Mouse (Mus musculus): ENCODE results near the gene Mmd. TPM values are rescaled to one million over a fixed set of nuclear protein-coding genes. Genes with fewer than 3 reads are reported as not detected.

Gene Mmd
- polyA plus RNA-seq, 1 experiment from 2014 or later: 31.4 TPM

DNA sequence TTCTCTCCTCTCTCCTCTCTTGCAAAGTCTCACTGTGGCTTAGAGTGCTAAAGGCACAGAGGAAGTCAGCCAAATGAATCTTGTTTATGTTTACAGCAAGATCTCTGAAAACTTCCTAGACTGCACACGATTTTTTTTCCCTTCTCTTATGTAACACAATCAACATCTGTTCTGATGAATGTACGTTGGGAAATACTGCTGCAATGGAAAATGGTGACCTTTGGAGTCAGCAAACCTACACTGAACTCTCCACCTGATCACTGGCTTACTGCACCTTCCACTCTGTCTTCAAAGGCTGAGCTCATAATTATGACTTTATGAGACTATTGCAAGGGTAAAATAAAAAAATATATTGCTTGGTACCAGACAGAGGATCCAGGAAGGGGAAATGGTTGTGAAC, 17.6 kb upstream of the Mmd start:
- TF ChIP-seq CTCF (IDR thresholded peaks at IDR 0.05): no peak
- DNase-seq (ENCODE audit: low read depth, low spot score) (no peak), ATAC-seq (no peak)
- H3K27me3 ChIP-seq: no peaks in the 10 kb centered on the region
- CTCF ChIA-PET: interaction anchor here (1.3 to 1.9 kb wide), 2 partner anchors 8 to 44 kb away, joined by 3 to 7 read pairs; partner anchors contain the start of gene Gm45716
- POLR2A ChIA-PET: no interaction called here
- in situ Hi-C loops (cut with MboI; ENCODE audit: low pct_unique_long_range_greater_than_20kb): no loop called here

DNA sequence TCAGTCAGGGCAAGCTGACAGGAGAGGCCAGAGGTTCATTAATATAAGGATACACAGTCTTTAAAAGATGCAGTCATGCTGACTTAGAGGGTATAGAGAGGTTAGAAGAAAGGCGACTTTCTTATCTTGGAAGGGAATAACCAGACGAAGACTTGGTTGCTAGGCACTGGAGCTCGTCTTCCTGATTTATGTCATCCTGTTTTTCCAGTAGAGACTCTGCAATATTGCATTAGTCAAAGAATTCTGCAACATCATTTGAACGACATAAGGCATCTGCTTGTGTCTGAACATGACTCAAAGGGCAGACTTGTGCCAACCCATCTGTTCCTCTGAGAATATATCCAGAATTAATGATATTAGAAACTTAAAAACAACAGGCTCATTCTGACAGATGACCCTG, 16.6 kb upstream of the Mmd start:
- TF ChIP-seq CTCF (IDR thresholded peaks at IDR 0.05): no peak
- in situ Hi-C loops (cut with MboI; ENCODE audit: low pct_unique_long_range_greater_than_20kb): no loop called here
- CTCF ChIA-PET: interaction anchor here (1.5 to 2.1 kb wide), 3 partner anchors 9 to 50 kb away, joined by 4 to 7 read pairs (median 5); no protein-coding TSS in a partner anchor
- DNase-seq (ENCODE audit: low read depth, low spot score): no peak
- POLR2A ChIA-PET: interaction anchor here (0.6 kb wide), 1 partner anchor 157 kb away, joined by 4 read pairs; no protein-coding TSS in a partner anchor
- ATAC-seq: peak; percentile 32
- no peaks in the 10 kb centered on the region for H3K27me3 ChIP-seq

DNA sequence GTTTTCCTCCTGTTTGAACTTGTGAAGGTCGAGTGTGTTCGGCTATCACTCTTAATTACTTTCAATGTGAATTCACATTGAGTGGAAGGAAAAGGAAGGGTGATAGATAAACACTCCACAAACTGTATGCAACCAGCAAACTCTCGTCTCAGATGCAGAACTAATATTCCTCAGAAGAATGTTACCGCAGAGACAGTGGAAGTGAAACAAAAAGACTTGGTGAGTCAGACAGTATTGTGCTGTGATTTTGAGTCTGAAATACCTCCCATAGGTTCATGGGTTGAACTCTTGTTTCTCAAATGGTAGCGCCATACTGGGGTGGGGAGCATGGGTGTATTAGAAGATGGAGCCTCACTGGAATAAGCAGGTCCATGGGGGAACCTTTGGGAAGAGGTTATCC, 14.0 kb upstream of the Mmd start:
- POLR2A ChIA-PET: no interaction called here
- ATAC-seq: no peak

DNA sequence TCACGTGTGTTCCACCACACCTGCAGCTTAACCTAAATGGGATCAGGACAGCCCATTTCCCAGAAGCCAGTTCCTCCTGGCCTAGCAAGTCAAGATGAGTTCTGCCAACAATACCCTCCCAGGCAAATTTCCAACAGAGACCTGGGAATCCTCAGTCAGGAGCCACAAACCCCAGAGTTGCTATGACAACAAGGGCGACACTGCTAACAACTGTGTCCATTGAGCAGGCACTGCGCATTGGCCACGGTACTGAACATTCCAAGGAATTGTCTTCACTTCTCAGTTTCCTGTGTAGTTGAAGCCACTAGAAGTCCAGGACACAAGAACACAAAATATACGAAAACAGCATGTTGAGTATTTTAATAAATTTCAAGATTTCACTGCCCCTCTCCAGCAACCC, 11.6 kb upstream of the Mmd start:
- CTCF ChIA-PET: no interaction called here

More for the DNA sequence above, 14.0 kb upstream of the Mmd start:
- TF ChIP-seq CTCF (IDR thresholded peaks at IDR 0.05): no peak
- no peaks in the 10 kb centered on the region for H3K27me3 ChIP-seq
- in situ Hi-C loops (cut with MboI; ENCODE audit: low pct_unique_long_range_greater_than_20kb): no loop called here
- CTCF ChIA-PET: interaction anchor here (0.9 kb wide), 1 partner anchor 22 kb away, joined by 3 read pairs; no protein-coding TSS in a partner anchor
- DNase-seq (ENCODE audit: low read depth, low spot score): no peak

DNA sequence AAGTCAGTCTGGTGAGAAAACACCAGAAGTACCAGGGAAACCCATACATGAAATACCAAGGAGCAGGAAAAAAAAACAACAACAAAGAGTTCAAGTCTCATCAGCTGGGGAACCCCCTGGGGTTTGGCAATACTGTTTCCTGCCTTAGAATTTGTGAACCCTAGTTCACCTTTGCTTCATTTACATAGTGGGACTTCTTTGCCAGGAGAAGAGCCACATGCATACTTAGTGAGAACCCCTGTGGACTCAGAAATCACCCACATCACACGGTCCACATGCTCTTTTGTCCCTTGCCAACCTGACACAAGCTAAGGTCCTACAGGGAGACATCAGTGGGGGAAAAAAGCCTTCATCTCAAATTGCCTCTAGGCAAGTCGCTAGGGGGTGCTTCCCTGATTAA, 10.6 kb upstream of the Mmd start:
- TF ChIP-seq CTCF (IDR thresholded peaks at IDR 0.05): no peak
- ChIA-PET CTCF (interaction anchor here (3.1 kb wide), 1 partner anchor 10 kb away, joined by 9 read pairs; no protein-coding TSS in a partner anchor), POLR2A (interaction anchor here (1.2 kb wide), 1 partner anchor 11 kb away, joined by 3 read pairs; no protein-coding TSS in a partner anchor)

More for the DNA sequence above, 11.6 kb upstream of the Mmd start:
- H3K27me3 ChIP-seq: no peaks in the 10 kb centered on the region
- POLR2A ChIA-PET: no interaction called here
- in situ Hi-C loops (cut with MboI; ENCODE audit: low pct_unique_long_range_greater_than_20kb): no loop called here
- ATAC-seq (no peak), DNase-seq (ENCODE audit: low read depth, low spot score) (no peak)
- TF ChIP-seq CTCF (IDR thresholded peaks at IDR 0.05): no peak

DNA sequence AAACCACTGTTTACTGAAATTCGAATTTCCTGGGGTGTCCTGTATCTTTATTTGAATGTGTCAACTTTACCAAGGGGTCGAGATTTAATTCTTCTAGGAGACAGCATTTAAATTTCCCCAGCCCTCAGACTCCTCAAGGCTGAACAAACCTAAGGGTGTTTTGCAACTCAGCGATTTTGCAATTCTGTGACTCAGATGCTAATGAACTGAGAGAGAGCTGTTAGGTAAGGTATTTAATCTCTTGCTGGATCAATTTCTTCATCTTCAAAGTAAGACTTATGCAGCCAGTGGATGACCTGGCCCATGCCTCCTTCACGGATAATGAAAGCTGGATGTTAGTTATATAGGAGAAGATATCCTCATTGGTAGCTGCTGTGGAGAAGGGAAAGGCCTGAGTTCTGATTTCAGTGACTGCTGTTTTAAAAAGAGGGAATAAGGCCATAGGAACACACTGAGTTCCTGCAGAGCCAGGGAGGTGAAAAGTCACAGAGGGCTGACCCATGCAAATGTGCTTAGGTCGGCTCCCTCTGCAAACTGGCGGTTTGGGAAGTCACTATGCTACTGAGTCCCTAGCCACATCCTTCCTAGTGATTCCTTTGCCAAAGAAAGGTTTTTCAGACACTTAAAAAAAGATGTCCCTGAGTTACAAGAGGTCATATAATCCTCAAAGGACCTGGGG, 8.5 kb upstream of the Mmd start:
- ChIA-PET CTCF (interaction anchor here (1.4 to 3.1 kb wide), 2 partner anchors 13 to 16 kb away, joined by 3 to 9 read pairs; no protein-coding TSS in a partner anchor), POLR2A (no interaction called here)
- ATAC-seq (peak; percentile 86), DNase-seq (ENCODE audit: low read depth, low spot score) (no peak)
- H3K27me3 ChIP-seq: no peaks in the 10 kb centered on the region
- TF ChIP-seq CTCF (IDR thresholded peaks at IDR 0.05): no peak
- in situ Hi-C loops (cut with MboI; ENCODE audit: low pct_unique_long_range_greater_than_20kb): no loop called here

More for the DNA sequence above, 10.6 kb upstream of the Mmd start:
- H3K27me3 ChIP-seq: no peaks in the 10 kb centered on the region
- in situ Hi-C loops (cut with MboI; ENCODE audit: low pct_unique_long_range_greater_than_20kb): no loop called here
- ATAC-seq: no peak
- DNase-seq (ENCODE audit: low read depth, low spot score): no peak

DNA sequence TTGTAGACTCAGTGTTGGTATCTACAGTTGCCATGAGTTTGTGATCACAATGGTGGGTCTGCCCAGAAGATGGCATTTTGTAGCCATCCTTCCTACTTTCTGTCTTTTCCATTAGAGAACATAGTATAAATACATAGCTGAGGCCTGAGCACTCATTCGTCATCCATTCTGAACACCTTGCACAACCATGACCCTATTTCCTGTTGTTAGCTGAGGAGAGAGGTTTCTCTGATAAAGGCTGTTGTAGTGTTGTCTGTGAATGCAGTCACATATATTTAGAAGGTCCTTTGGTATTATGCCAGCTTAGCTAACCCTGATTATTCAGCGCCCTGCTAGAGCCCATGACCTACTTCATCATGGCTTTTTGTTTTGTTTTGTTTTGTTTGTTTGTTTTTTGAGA, 7.4 kb upstream of the Mmd start:
- ATAC-seq (no peak), DNase-seq (ENCODE audit: low read depth, low spot score) (no peak)
- no peak for TF ChIP-seq CTCF (IDR thresholded peaks at IDR 0.05)
- in situ Hi-C loops (cut with MboI; ENCODE audit: low pct_unique_long_range_greater_than_20kb): no loop called here
- H3K27me3 ChIP-seq: no peaks in the 10 kb centered on the region
- CTCF ChIA-PET: interaction anchor here (1.0 kb wide), 1 partner anchor 18 kb away, joined by 3 read pairs; no protein-coding TSS in a partner anchor
- POLR2A ChIA-PET: no interaction called here

DNA sequence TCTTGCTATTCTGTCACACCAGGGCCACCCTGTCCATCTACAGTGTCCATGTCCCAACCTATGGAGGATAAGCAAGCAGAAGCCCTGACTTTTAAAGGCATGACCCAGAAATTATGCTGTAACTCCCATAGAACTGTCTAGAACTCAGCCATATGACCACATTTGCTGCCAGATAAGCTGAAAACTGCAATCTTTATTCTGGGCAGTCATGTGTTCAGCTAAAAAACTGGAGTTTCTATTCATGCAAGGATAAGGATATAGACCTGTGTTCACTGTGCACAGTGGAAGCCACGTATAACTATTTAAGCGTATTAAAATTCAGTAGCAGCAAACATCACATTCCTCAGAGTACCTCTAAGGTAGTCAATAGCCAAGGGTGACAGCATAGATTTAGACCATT, 6.0 kb upstream of the Mmd start:
- CTCF ChIA-PET: no interaction called here
- no peak for TF ChIP-seq CTCF (IDR thresholded peaks at IDR 0.05)
- POLR2A ChIA-PET: interaction anchor here (0.5 kb wide), 1 partner anchor 48 kb away, joined by 6 read pairs; no protein-coding TSS in a partner anchor
- ATAC-seq: no peak
- DNase-seq (ENCODE audit: low read depth, low spot score): no peak
- H3K27me3 ChIP-seq: no peaks in the 10 kb centered on the region
- in situ Hi-C loops (cut with MboI; ENCODE audit: low pct_unique_long_range_greater_than_20kb): no loop called here

DNA sequence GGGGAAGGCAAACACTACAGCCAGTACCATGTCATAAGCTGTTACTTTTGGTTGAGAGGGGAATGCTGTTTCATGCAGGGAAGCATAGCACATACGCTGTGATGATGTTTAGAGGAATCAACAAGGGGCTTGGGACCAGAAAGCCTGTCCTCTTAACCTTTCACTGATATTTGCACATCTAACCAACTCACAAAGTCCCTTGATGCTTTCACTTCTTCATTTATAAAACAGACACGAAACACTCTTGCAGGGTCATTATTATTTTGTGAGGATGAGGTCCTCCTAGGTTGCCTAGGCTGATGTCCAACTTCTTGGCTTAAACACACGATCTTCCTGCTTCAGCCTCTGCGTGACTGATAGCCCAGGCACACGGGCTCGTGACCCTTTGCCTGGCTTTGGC, 3.6 kb upstream of the Mmd start:
- ATAC-seq (no peak), DNase-seq (ENCODE audit: low read depth, low spot score) (no peak)
- CTCF ChIA-PET: no interaction called here
- in situ Hi-C loops (cut with MboI; ENCODE audit: low pct_unique_long_range_greater_than_20kb): no loop called here
- H3K27me3 ChIP-seq: no peaks in the 10 kb centered on the region
- TF ChIP-seq CTCF (IDR thresholded peaks at IDR 0.05): no peak
- POLR2A ChIA-PET: no interaction called here

DNA sequence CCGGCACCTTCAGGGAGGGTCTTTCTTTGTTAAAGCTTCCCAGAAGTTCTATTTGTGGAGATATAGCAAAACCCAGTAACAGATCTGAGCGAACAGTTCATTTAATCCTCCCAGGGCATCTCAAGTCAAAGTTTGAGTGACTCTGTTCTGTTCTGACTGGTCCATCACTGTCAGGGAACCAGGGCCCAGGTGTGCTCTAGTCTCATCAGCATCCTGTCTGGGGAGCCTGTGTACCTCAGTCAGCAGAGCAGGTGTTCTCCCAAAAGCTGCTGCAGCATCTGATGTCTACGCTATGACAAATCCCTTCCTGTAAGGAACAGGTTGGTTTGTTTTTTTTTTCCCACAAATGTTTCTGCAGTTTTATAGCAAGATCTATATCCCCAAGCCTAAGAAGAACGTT, 2.6 kb upstream of the Mmd start:
- POLR2A ChIA-PET: no interaction called here
- in situ Hi-C loops (cut with MboI; ENCODE audit: low pct_unique_long_range_greater_than_20kb): no loop called here
- DNase-seq (ENCODE audit: low read depth, low spot score) (no peak), ATAC-seq (no peak)
- TF ChIP-seq CTCF (IDR thresholded peaks at IDR 0.05): no peak
- CTCF ChIA-PET: no interaction called here
- no peaks in the 10 kb centered on the region for H3K27me3 ChIP-seq

DNA sequence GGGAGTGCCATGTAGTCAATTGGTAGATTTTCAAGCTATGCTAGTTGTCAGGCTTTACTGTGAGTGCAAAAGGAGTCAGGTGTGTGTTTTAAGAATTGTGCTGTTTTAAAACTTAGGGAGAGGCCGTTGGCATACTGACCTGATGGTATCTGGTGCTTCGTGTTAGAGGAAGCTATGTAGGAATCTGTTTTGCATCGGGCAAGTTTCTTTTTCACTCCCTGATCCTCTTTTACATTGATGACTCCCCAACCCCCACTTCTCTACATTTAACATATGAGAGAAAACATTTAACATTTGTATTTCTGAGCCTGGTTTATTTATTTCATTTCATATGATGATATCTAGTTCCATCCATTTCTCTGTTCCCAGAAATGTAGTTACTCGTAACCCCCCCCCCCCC, 1.5 kb upstream of the Mmd start:
- in situ Hi-C loops (cut with MboI; ENCODE audit: low pct_unique_long_range_greater_than_20kb): no loop called here
- no peaks in the 10 kb centered on the region for H3K27me3 ChIP-seq
- DNase-seq (ENCODE audit: low read depth, low spot score) (no peak), ATAC-seq (no peak)
- TF ChIP-seq CTCF (IDR thresholded peaks at IDR 0.05): no peak
- ChIA-PET CTCF (interaction anchor here (1.2 kb wide), 1 partner anchor 9 kb away, joined by 5 read pairs; no protein-coding TSS in a partner anchor), POLR2A (no interaction called here)
